9 mouse cellular contexts compared by ENCODE assay signal in the genomic region with DNA sequence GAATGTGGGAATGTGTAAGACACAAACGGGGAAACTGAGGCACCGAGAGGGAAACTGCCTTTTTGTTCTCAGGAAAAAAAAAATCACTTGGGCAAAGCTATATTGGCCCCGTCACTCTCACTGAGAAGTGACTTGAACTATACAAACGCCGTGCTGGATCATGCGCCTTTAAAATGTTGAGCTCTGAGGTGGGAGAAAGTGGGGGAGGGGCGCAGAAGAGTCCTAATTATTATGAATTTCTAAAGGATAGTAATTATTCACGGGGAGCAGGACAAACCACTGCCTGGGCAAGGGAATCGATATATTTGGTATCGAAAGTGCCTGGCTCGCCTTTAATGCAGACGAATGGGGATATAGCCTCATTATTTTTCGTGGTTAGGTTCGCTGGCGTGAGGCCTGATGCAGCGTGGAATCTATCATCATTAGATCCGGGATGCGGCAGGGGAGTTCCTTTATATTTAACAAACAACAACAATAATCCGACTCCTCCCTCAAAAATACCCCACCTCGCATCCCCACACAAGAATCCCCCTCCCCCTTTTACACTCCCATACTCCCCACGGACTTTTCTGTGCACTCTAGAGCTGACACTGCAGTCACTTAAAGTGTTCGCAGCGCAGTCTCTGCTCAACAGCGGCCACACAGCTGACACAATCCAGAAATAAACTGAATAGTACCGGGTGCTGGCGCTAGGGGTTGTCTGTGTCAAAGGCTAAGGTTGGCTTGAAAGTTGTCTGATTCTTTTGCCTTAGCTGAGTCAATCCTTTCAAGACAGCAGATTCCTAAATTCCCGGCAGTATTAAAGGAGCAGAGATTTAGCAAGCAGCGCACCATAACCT. TPM values are rescaled to one million over a fixed set of nuclear protein-coding genes. Genes with fewer than 3 reads are reported as not detected.
A peak's percentile ranks its signal among the peaks of the same experiment; 100 is the strongest.
DNase-seq lines count a peak whose midpoint lies in the region; ATAC-seq and TF ChIP-seq lines count a peak whose summit lies in the region.
"Had no signal": no experiment of that assay in that cellular context is flagged by ENCODE, and none has a peak within 500 bp of the region (broad histone marks: within the 10 kb centered on the region; RNA-seq: fewer than 3 reads in every experiment).

No protein-coding gene starts in this region.

- peaks cover 44% of the 10 kb centered on the region for H3K27me3 ChIP-seq in forebrain, embryonic 13.5 days

- TF ChIP-seq CTCF in brain, embryonic 14.5 days (IDR thresholded peaks at IDR 0.05; ENCODE audit: borderline replicate concordance, extremely low read depth, insufficient read depth, insufficient read length), result peak; percentile 63; the same call in 1 of the 2 replicates

- H3K4me1 ChIP-seq in forebrain, embryonic 13.5 days, result peaks cover 34% of the 10 kb centered on the region
- H3K4me1 ChIP-seq: stomach, embryonic 15.5 days had no signal

- H3K9me3 ChIP-seq in forebrain, embryonic 13.5 days (replicated peaks), result no peaks in the 10 kb centered on the region
- H3K9me3 ChIP-seq: stomach, embryonic 15.5 days had no signal

- H3K4me3 ChIP-seq in forebrain, embryonic 13.5 days, result peak overlapping the region; percentile 34
- H3K4me3 ChIP-seq: stomach, embryonic 15.5 days had no signal

- no peaks in the 10 kb centered on the region for H3K36me3 ChIP-seq in forebrain, embryonic 13.5 days (ENCODE audit: poor library complexity, severe bottlenecking)
- H3K36me3 ChIP-seq: stomach, embryonic 15.5 days had no signal

- H3K4me2 ChIP-seq in forebrain, embryonic 13.5 days, result peak overlapping the region; percentile 57

- peak; percentile 26 for DNase-seq in layer of hippocampus, adult 11-12 months (ENCODE audit: low spot score)
- DNase-seq in layer of hippocampus, postnatal 36 days, result no peak
- DNase-seq in brain, embryonic 14.5 days (ENCODE audit: low read depth), result peak; percentile 86
- peak; percentile 19 to 35 for DNase-seq in kidney, postnatal 4 days
- DNase-seq in right cerebral cortex, postnatal 4 days, result peak; percentile 33
- DNase-seq in ovary, adult 18-20 months (ENCODE audit: low spot score), result no peak
- DNase-seq in urinary bladder, postnatal 36 days (ENCODE audit: low spot score in 2 of 2), result no peak

- no peak overlapping the region for H3K27ac ChIP-seq in forebrain, embryonic 13.5 days
- H3K27ac ChIP-seq: stomach, embryonic 15.5 days had no signal

- 2% methylated on average over 28 of the region's 28 CpGs for WGBS in forebrain, embryonic 13.5 days

- peak; percentile 71 for ATAC-seq in forebrain, embryonic 13.5 days

- H3K9ac ChIP-seq in forebrain, embryonic 13.5 days, result no peak overlapping the region
- H3K9ac ChIP-seq: stomach, embryonic 15.5 days had no signal

- no peak for TF ChIP-seq POLR2A in brain, embryonic 14.5 days (IDR thresholded peaks at IDR 0.05; ENCODE audit: borderline replicate concordance, extremely low read depth, insufficient read depth, insufficient read length, poor library complexity, severe bottlenecking)

RNA-seq across cellular contexts. Expression of gene Nxph1, which starts 10.1 kb away (rescaled TPM):
- 10 to 100 TPM; 35.8 to 38.6 TPM for total RNA-seq in layer of hippocampus, postnatal 36 days (2021)
- polyA plus RNA-seq in brain, embryonic 14.5 days (2012; rRNA removed), result 32.0 and 42.6 TPM in 2 replicates
- polyA plus RNA-seq in forebrain, embryonic 13.5 days (2015; fragmentation: Nextera tagmentation; extraction: Ambion mirVana), result 23.9 and 31.6 TPM in 2 replicates

Comparison
In these comparisons a context has a peak if more than half of its experiments do, and no peak if none do; other contexts are left out.
1. DNase-seq: peak in layer of hippocampus, adult 11-12 months (single experiment), brain, embryonic 14.5 days (single experiment), kidney, postnatal 4 days (2 of 2) and right cerebral cortex, postnatal 4 days (single experiment); none in layer of hippocampus, postnatal 36 days (0 of 2), ovary, adult 18-20 months (single experiment) and urinary bladder, postnatal 36 days (0 of 2).